Mouse (Mus musculus) kidney, postnatal 14 days (tissue): ENCODE measurements around the gene Ice2.

Experiments used
- DNase-seq: peaks from one replicate; pipeline ENCODE4 v3.0.0; 2022; ENCODE audit warnings: mixed read lengths

Gene Ice2

DNA sequence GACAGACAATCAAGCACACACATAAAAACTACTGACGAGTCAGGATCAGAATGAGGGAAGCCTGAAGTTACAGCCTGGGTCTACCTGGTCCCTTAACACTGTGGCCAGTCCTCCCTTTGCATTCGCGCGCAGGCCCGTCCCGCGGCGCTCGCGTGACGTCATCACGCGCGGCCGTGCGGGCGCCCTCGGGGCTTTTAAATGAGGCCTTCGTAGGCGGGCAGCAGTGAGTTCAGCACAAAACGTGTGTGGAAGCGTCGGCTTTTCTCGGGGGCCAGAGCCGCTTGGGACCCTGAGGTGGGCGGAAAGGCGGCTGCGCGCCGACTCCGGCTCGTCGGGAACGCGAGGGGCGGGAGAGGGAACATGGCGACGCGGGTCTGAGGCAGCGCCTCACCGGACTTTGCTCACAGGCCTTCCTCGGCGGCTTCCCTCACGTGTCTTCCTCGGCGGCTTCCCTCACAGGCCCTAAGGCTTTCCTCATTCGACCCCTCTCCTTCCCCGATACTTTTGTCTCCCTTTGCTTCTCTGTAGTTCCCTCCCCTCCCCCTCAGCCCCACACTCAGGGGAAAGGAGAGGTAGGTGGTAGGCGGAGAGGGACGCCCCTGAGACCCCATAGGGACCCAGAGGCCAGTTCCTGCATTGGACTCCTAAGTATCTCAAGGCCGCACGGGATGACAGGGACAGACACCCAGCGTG, at the start of gene Ice2:
TSS of gene Ice2 (plus strand) at position 147 of the 693 bp plus-strand sequence.
- peak; percentile 86 for DNase-seq

DNA sequence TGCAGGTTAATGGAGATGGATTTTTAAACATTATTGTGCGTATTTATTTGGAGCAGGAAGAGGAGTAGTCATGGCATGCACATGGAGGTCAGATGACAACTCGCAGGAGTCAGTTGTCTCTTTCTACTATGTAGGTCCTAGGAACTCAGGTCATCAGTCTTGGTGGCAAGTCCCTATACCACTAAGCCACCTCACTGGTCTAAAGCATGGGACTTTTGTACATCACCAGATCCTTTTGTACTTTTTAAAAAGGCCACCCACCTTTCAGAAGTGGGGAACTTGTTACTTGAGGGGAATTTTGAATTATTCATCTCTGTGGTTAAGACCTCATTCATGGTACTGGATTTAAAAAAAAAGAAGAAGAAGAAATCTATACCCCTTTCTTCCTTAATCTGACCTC, 48.2 kb upstream of the Ice2 start:
- DNase-seq: no peak

GRCm38 (mm10) chr9:69354228-69354627, 43.5 kb upstream of the Ice2 start:
- DNase-seq: no peak

DNA sequence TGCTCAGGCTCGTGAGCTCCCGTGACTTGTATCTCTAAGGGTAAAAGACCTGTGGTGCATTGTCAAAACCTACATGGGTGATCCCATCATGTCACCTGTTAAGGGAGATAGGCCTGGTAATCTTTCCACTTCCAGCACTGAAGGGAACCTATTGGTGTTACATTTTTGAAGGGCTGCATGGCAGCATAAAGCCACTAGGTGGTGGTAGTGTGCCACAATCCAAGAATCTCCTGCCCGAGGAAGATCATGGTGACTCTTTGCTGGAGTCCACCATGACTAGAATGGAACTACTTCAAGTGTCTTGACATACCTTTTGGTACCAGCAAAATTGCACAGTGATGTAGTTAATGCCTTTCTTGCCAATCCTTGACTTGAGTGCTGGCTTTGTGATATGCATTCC, 39.9 kb upstream of the Ice2 start:
- peak; percentile 70 for DNase-seq

DNA sequence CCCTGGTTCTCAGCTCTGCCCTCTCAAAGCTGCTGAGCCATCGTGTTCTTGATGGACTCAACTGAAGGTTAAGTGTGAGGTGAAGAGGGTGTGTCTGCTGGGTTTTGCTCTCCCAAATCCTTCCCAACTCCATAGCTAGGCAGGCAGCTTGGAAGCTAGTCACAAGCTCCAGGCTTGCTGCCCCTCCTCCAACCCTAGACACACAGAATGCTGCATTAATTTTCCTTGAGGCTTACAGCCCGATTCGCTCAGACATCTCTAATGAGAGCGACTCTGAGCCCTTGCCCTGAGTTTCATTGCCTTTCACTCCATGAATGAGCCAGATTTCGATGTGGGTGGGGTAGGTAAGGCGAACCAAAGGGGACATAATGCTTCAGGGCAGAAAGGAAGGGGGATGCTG, 38.9 kb upstream of the Ice2 start:
- no peak for DNase-seq

- no peak for DNase-seq
Measured at GRCm38 (mm10) chr9:69361951-69362445, 35.7 kb upstream of the Ice2 start.

DNA sequence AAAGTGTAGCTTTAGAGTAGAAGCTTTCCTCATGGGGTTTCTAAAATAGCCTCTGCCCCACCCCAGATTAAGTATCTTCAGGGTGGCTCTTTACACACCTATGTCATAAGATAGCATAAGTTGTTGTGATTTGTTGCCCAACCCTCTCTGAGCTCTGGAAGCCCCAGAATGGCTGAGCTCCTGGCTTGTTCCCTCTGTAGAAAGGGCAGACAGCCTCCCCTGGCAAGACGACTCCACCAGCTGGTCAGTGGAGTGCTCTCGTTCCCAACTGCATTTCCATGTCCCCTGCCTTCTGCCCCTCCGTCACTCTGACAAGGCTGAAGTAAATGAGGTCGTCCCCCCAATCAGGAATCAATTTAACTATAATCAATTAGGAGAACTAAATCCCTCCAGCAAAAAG, 34.9 kb upstream of the Ice2 start:
- DNase-seq: no peak

DNA sequence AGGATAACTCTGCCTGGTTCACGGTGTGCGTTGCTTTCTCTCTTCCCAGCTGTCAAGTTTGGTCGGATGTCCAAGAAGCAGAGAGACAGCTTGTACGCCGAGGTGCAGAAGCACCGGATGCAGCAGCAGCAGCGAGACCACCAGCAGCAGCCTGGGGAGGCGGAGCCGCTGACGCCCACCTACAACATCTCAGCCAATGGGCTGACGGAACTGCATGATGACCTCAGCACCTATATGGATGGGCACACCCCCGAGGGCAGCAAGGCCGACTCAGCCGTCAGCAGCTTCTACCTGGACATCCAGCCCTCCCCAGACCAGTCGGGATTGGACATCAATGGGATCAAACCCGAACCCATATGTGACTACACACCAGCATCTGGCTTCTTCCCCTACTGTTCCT, 33.6 kb upstream of the Ice2 start:
- DNase-seq: no peak

GRCm38 (mm10) chr9:69367055-69367454, 30.7 kb upstream of the Ice2 start:
- DNase-seq: no peak

DNA sequence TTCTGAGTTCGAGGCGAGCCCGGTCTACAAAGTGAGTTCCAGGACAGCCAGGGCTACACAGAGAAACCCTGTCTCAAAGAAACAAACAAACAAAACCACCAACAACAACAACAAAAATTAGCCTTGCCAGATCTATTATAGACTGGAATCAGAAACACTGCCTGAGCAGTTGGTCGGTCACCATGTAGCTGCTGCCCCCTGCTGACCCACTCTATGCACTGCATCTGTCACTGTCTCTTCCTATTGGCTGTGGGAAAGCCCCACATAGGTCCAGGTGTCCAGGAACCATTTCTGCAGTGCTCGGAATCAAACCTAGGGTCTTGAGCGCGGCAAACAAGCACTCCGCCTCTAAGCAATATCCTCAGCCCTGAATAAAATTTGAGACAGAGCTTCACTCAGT, 29.6 kb upstream of the Ice2 start:
- peak; percentile 71 for DNase-seq

DNA sequence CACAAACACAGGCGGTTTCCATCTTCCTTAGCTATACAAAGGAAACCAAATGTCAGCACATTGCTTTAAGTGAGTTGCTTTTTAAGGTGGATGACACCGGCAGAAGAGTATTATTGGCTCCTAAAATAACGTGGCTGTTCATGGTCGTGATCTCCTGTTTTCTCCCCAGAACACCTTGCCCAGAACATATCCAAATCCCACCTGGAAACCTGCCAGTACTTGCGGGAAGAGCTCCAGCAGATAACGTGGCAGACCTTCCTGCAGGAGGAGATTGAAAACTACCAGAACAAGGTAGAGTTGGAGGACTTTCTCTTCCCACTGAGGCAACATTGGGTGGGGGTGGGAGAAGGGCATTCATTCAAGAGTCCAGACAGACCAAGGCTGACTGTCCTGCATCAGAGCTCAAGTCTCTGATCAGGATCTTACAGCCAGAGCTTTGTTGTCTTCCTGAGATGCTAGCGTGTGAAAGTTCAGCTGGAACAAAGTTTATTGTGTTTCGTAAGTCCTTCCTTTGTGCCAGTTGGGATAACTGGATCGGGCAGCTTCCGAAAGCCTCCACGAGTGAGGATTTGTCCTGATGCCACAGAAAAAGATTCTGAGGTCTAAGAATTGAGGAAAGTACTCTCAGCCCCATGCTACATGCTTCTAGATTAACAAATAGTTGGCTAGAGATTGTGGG, 26.5 kb upstream of the Ice2 start:
- DNase-seq: no peak

GRCm38 (mm10) chr9:69372871-69373270, 24.8 kb upstream of the Ice2 start:
- DNase-seq: no peak

- DNase-seq: no peak
Measured at GRCm38 (mm10) chr9:69376982-69377653, 20.6 kb upstream of the Ice2 start.

GRCm38 (mm10) chr9:69377654-69378045, 20.1 kb upstream of the Ice2 start:
- DNase-seq: no peak

DNA sequence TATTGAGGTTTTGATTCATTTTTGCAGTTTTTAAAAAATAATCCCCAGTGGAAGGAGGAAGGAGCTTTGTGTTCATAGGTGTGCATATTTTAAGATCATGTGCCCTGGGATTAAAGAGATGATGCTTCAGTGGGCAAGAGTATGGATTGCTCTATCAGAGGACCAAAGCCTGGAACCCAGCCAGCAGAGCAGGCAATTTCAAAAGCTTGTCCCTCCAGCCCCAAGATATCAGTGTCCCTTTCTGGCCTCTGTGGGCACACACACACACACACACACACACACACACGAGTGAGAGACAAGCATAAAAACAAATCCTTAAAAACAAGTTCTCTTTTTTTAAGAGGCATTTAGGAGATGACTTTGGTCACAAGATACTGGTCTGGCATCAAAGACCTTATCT, 17.2 kb upstream of the Ice2 start:
- DNase-seq: no peak

DNA sequence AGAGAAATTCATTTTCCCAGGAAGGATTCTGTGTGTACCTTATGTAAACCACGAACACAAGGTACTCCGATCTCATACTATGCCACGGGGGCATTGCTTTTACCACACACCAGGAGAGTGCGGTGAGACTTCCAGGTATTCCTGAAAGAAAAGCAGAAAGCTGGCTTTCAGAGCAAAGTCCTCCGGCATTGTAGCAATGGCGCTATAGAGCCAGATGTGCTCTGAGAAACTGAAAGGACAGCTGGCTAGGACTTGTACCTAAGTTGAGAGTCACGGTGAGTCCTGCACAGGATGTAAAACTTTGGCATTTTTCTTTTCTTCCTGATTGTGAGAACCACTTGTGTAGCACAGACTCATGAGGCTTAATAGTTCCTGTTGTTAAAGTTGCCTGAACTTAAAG, 16.0 kb upstream of the Ice2 start:
- no peak for DNase-seq

DNA sequence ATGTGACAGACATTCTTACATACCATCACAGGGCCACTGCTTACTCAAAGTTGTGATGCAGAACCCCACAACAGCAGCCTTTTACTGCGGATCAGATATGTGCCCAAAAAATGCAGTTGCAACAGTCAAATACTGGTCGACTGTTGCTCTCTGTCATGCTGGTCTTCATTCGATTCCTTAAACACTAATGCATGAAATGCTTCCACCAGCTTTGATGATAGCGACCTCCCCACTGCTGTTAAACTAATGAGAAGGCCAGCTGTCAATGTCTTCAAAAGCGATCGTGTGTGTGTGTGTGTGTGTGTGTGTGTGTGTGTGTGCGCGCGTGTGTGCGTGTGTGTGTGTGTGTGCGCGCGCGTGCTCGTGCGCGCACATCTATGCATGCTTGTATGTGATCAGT, 13.2 kb upstream of the Ice2 start:
- no peak for DNase-seq

DNA sequence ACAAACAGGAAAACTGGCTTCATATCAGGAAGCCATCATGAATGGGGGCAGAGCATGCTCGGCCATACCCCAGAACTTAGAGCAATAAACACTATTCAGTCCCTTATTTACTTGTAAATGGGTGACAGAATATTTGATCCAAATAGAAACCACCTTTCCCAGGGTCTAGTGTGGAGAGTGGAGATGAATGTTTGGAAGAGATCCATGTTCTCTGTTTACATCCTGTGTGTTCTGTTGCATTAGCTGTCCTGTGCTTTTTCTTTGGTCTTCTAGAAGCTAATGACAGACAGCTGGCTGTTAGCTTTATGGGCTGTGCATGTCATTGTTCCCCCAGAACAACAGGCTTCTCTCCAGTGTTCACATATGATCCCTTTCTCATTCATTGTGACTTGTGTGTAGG, 12.8 kb upstream of the Ice2 start:
- DNase-seq: no peak

DNA sequence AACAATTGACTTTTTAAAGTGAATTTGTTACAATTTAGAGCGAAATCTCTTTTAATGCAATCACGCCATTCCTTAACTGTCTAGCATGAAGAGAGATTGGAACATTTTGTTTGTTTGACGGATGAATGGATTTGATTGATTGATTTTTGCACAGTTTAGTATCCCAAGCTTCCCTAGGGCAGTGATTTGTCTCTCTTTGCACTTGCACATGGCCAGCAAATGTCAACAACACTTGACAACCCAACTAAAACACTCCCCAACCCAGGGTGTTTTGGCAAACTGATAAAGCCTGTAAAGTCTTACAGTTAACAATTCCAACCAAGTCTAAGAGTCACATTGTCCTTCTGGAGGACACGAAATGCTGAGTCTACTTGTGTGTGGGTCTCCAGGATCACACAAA, 10.4 kb upstream of the Ice2 start:
- DNase-seq: no peak

DNA sequence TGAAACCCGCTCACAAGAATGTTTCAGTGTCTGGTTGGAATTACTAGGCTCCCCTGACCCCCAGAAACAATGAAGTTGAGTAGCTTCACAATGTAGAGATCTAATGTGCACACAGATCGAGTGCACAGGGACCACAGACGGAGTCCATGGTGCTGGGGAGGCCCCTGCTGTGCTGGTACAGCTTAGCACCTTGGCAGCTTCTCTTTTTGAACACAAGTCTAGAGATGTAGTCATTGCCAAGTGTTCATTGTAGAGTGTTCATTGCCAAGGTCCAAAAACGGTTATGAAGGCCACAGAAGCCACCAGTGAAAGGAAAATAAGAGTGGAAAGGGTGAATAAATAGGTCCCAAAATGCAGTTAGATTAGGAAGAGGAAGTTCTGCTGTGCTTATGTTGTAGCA, 7.1 kb upstream of the Ice2 start:
- no peak for DNase-seq

DNA sequence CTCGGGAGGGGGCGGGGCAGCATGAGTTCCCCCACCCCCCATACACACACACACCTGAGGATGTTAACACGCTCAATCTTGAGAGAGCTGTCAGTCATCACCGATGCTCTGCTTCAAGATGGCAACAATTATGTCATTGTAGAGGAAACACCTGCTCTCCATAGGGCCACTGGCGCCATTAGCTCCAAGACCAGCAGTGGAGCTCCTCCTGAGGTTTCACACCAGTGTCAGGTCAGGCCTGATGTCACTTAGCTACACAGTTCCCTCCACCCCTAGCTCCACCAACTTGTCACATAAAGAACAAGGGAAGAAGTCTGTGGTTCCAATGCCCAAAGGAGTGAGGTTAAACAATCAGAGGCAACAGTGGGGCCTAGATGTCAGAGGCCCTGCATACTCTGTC, 3.5 kb upstream of the Ice2 start:
- DNase-seq: no peak

GRCm38 (mm10) chr9:69397432-69397759, 310 bp upstream of the Ice2 start:
- DNase-seq: no peak

GRCm38 (mm10) chr9:69398453-69398850, 746 bp downstream of the Ice2 start:
- DNase-seq: no peak

- DNase-seq: no peak
Measured at GRCm38 (mm10) chr9:69404671-69405070, 7.0 kb downstream of the Ice2 start.
